Mouse (Mus musculus) cerebellum, postnatal 36 days (tissue): ENCODE measurements around the gene Mark1.

Source experiments
- DNase-seq, 2 experiments: peaks; one replicate each; pipeline ENCODE4 v3.0.0; 2021 to 2022; ENCODE audit warnings: mixed read lengths in 2 of 2

Mark1 gene

GRCm38 (mm10) chr1:184882281-184883268, 116.8 kb downstream of the Mark1 start, which contains the start of gene C130074G19Rik:
C130074G19Rik (minus strand) TSS chr1:184883218.
- no peak for DNase-seq

- no peak for DNase-seq
Measured at GRCm38 (mm10) chr1:184881861-184882260, 117.5 kb downstream of the Mark1 start.

GRCm38 (mm10) chr1:184881211-184881610, 118.2 kb downstream of the Mark1 start:
- DNase-seq: no peak

- DNase-seq: no peak
Measured at GRCm38 (mm10) chr1:184878860-184879259, 120.5 kb downstream of the Mark1 start.

GRCm38 (mm10) chr1:184877306-184877705, 122.1 kb downstream of the Mark1 start:
- DNase-seq: no peak

GRCm38 (mm10) chr1:184873910-184874309, 125.5 kb downstream of the Mark1 start:
- no peak for DNase-seq

- DNase-seq: no peak
Measured at GRCm38 (mm10) chr1:184872069-184872819, 127.1 kb downstream of the Mark1 start.

GRCm38 (mm10) chr1:184871506-184871905, 127.9 kb downstream of the Mark1 start:
- DNase-seq: no peak

- DNase-seq: no peak
Measured at GRCm38 (mm10) chr1:184870646-184871385, 128.6 kb downstream of the Mark1 start.

GRCm38 (mm10) chr1:184869939-184870565, 129.3 kb downstream of the Mark1 start:
- no peak for DNase-seq

GRCm38 (mm10) chr1:184867640-184868120, 131.7 kb downstream of the Mark1 start:
- DNase-seq: no peak

GRCm38 (mm10) chr1:184864381-184864801, 135.0 kb downstream of the Mark1 start:
- DNase-seq: no peak

- DNase-seq: no peak
Measured at GRCm38 (mm10) chr1:184862636-184863035, 136.7 kb downstream of the Mark1 start.

GRCm38 (mm10) chr1:184861551-184861950, 137.8 kb downstream of the Mark1 start:
- no peak for DNase-seq

GRCm38 (mm10) chr1:184860276-184860675, 139.1 kb downstream of the Mark1 start:
- DNase-seq: no peak

- DNase-seq: no peak
Measured at GRCm38 (mm10) chr1:184858253-184858652, 141.1 kb downstream of the Mark1 start.

- DNase-seq: no peak
Measured at GRCm38 (mm10) chr1:184857216-184857615, 142.2 kb downstream of the Mark1 start.

- DNase-seq: no peak
Measured at GRCm38 (mm10) chr1:184853922-184854321, 145.4 kb downstream of the Mark1 start.

- peak; percentile 47 to 63 for DNase-seq
Measured at GRCm38 (mm10) chr1:184853339-184853738, 146.0 kb downstream of the Mark1 start.

GRCm38 (mm10) chr1:184851741-184852618, 147.4 kb downstream of the Mark1 start:
- DNase-seq: peak; percentile 65 to 72

- no peak for DNase-seq
Measured at GRCm38 (mm10) chr1:184851166-184851565, 148.2 kb downstream of the Mark1 start.
